Mouse (Mus musculus): ENCODE data around the gene Nrd1.
A peak's percentile ranks its signal among the peaks of the same experiment; 100 is the strongest.

Nrd1 gene

DNA sequence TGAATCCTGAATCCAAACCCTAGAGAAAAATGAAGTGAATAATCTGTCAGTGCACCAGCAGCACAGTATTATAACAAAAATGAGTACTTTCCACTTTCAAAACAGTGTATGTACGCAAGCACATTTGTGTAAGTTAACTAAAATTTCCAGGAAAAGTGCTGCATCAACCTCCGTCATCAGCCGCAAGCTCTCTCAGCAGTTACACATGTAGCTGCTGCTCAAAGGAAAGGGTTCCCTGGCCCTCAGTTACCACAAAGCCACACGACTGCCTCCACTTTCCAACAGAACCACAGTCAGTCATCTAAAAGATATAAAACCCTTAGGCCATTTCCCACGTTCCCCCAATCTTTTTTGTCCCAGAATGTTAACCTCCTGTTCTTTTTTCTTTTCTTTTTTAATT lies 102.1 kb downstream of the Nrd1 start:
- peak; percentile 19 for DNase-seq

DNA sequence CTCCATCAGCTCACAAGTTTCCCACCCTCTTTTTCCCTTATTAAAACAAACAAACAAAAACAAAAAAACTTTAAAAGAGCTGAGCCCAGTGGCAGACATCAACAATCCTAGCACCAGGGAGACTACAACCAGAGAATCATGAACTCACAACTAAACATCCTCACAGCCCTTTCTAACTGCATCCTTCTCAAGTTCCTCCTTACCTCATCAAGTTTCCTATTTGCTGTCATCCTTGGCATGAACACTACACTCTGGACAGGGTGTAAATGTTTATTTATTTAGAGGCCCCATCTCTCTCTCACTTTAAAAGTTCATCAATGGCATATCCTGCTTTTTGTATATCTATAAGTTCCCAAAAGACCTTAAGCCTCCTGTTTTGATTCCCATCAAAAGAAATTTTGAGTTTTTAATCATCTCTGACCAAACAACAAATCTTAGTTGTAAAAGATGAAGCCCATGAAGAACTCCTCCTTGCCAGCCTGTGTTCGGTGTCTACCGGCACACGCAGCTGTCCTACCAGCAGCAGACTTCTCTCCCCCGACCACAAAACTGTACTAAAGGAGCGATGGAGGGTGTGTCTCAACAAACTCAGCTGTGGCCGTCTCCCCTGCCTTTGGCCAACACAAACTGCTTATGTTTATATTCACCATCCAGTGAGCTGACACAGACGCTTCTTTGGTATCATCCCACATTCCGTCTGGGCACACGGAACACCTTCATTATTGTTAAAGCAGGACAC lies 102.9 kb downstream of the Nrd1 start:
- DNase-seq: no peak

- no peak for DNase-seq
Observed at GRCm38 (mm10) chr4:109105254-109105653, 104.8 kb downstream of the Nrd1 start.

DNA sequence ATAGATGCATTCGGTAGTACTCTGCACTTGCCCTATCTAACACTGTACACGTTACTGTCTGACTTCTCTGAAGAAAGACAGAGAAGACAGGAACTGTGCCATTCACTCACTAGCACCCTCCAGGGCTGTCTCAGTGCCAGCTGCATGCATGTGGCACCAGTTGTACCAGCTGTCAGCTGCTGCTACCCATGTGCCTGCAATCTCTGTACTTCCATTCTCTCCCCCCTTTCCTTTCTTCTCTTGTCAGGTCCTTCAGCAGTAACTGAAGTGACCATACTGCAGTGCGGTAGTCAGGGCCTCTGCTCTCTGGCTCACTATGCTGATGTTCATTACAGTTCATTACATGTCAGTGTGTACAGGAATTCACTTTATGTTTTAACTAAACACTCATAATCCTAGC lies 105.6 kb downstream of the Nrd1 start:
- DNase-seq: no peak

DNA sequence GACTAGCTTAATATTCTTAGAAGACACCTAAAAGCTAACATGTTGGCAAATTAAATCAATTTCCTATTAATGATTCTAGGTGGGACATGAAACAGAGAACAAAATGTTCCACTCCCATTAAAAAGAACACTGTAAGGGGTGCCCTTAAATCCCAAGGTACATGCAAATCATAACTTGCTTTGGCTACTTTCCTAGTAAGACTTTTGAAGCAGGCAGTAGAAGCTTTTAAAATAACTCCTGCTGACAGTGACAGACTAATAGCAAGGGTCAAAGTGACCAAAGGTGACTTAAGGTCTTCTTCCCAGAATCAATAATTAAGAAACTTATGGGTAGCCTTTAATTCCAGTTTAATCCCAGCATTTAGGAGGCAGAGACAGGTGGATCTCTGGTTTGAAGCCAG lies 106.1 kb downstream of the Nrd1 start:
- no peak for DNase-seq

GRCm38 (mm10) chr4:109109012-109109411 lies 108.6 kb downstream of the Nrd1 start:
- no peak for DNase-seq

GRCm38 (mm10) chr4:109109686-109110085 lies 109.2 kb downstream of the Nrd1 start:
- DNase-seq: no peak

- no peak for DNase-seq
Observed at GRCm38 (mm10) chr4:109110978-109111377, 110.5 kb downstream of the Nrd1 start.

Measured in thymus, postnatal 25 days (tissue).